Mouse (Mus musculus) MEL (cell line): ENCODE data around the gene Slc13a2. TPM values are rescaled to one million over a fixed set of nuclear protein-coding genes. Genes with fewer than 3 reads are reported as not detected.

Source experiments
- DNase-seq: peaks from one replicate; pipeline ENCODE4 v3.0.0; 2011; ENCODE audit warnings: low read depth, low spot score
- H3K27ac ChIP-seq: 2 replicates; pipeline ENCODE4 v1.5.1; 2012; ENCODE audit warnings: low read depth, mild to moderate bottlenecking, control low read depth, low read length, moderate library complexity; ENCODE audit not compliant: control insufficient read depth
- H3K27me3 ChIP-seq, 2 experiments: fragments of 150-350 bp in 1 of 2; sonication (generic) in 1 of 2; 2 replicates each; pipeline ENCODE4 v1.6.1; 2012; ENCODE audit warnings: low read length in 2 of 2, mild to moderate bottlenecking in 2 of 2, improper control_type of control experiment in 1 of 2, moderate library complexity in 1 of 2; ENCODE audit not compliant: insufficient read depth in 2 of 2, control insufficient read depth in 1 of 2
- H3K36me3 ChIP-seq, 2 experiments: 2 replicates each; pipeline ENCODE4 v1.6.1; 2012 to 2014; ENCODE audit warnings: low read length in 2 of 2, improper control_type of control experiment in 1 of 2, inconsistent platforms in 1 of 2, mild to moderate bottlenecking in 1 of 2; ENCODE audit not compliant: insufficient read depth in 2 of 2, control insufficient read depth in 1 of 2
- H3K4me1 ChIP-seq, 2 experiments: fragments of 150-350 bp in 1 of 2; sonication (generic) in 1 of 2; 2 replicates each; pipeline ENCODE4 v1.6.1; 2012; ENCODE audit warnings: low read length in 2 of 2, improper control_type of control experiment in 1 of 2, mild to moderate bottlenecking in 1 of 2; ENCODE audit not compliant: insufficient read depth in 2 of 2, control insufficient read depth in 1 of 2
- H3K4me3 ChIP-seq, 2 experiments: fragments of 150-350 bp in 1 of 2; sonication (generic) in 1 of 2; 2 replicates each; pipeline ENCODE4 v1.5.1; 2012; ENCODE audit warnings: low read depth in 2 of 2, low read length in 2 of 2, mild to moderate bottlenecking in 2 of 2, moderate library complexity in 2 of 2, control low read depth in 1 of 2, improper control_type of control experiment in 1 of 2; ENCODE audit not compliant: control insufficient read depth in 1 of 2, insufficient read depth in 1 of 2
- H3K79me2 ChIP-seq: 2 replicates; pipeline ENCODE4 v1.6.1; 2012; ENCODE audit warnings: mild to moderate bottlenecking, low read length, moderate library complexity; ENCODE audit not compliant: control insufficient read depth, poor library complexity, insufficient read depth
- H3K9ac ChIP-seq: 2 replicates; pipeline ENCODE4 v1.6.1; 2012; ENCODE audit warnings: low read depth, mild to moderate bottlenecking, control low read depth, low read length, moderate library complexity; ENCODE audit not compliant: control insufficient read depth, poor library complexity, severe bottlenecking
- H3K9me3 ChIP-seq: fragments of 150-350 bp; sonication (generic); replicated peaks from 2 replicates; pipeline ENCODE4 v1.6.1; 2012; ENCODE audit warnings: mild to moderate bottlenecking, low read length, improper control_type of control experiment, moderate library complexity; ENCODE audit not compliant: insufficient read depth
- BHLHE40 ChIP-seq: IDR thresholded peaks from 2 replicates; pipeline ENCODE4 v1.6.1; 2012; ENCODE audit warnings: low read depth, mild to moderate bottlenecking, inconsistent platforms, low read length, improper control_type of control experiment, borderline replicate concordance
- CHD1 ChIP-seq: IDR thresholded peaks from 2 replicates; pipeline ENCODE4 v1.6.1; 2012; ENCODE audit warnings: low read depth, mild to moderate bottlenecking, inconsistent platforms, low read length, improper control_type of control experiment
- CTCF ChIP-seq, 3 experiments: IDR thresholded peaks in 2 of 3; conservative IDR thresholded peaks in 1 of 3; 2 replicates each; pipeline ENCODE4 v1.5.1; 2011 to 2012; ENCODE audit warnings: low read length in 3 of 3, low read depth in 2 of 3, mild to moderate bottlenecking in 2 of 3, improper control_type of control experiment in 1 of 3, inconsistent platforms in 1 of 3, mixed read lengths in 1 of 3, moderate library complexity in 1 of 3; ENCODE audit not compliant: control insufficient read depth in 1 of 3, insufficient read depth in 1 of 3, poor library complexity in 1 of 3, severe bottlenecking in 1 of 3
- ELF1 ChIP-seq: IDR thresholded peaks from 2 replicates; pipeline ENCODE4 v1.6.1; 2014; ENCODE audit warnings: low read depth, mild to moderate bottlenecking, inconsistent platforms, low read length, improper control_type of control experiment, moderate library complexity
- EP300 ChIP-seq, 2 experiments: IDR thresholded peaks; 2 replicates each; pipeline ENCODE4 v1.6.1; 2011; ENCODE audit warnings: improper control_type of control experiment in 2 of 2, low read length in 2 of 2, low read depth in 1 of 2, mild to moderate bottlenecking in 1 of 2
- ETS1 ChIP-seq: IDR thresholded peaks from 2 replicates; pipeline ENCODE4 v1.6.1; 2012; ENCODE audit warnings: low read depth, mild to moderate bottlenecking, inconsistent platforms, low read length, improper control_type of control experiment, moderate library complexity
- GABPA ChIP-seq: IDR thresholded peaks from 2 replicates; pipeline ENCODE4 v1.6.1; 2012; ENCODE audit warnings: low read depth, mild to moderate bottlenecking, inconsistent platforms, low read length, improper control_type of control experiment, moderate library complexity
- JUND ChIP-seq: IDR thresholded peaks from 2 replicates; pipeline ENCODE4 v1.6.1; 2011; ENCODE audit warnings: low read depth, mild to moderate bottlenecking, improper control_type of control experiment, low read length
- KAT2A ChIP-seq: conservative IDR thresholded peaks from 2 replicates; pipeline ENCODE4 v1.6.1; 2012; ENCODE audit warnings: low read depth, low read length, improper control_type of control experiment, inconsistent platforms
- MAFK ChIP-seq: IDR thresholded peaks from 2 replicates; pipeline ENCODE4 v1.6.1; 2011; ENCODE audit warnings: low read depth, mild to moderate bottlenecking, low read length, improper control_type of control experiment, borderline replicate concordance
- MAZ ChIP-seq: IDR thresholded peaks from 2 replicates; pipeline ENCODE4 v1.6.1; 2012; ENCODE audit warnings: low read depth, mild to moderate bottlenecking, inconsistent platforms, low read length, improper control_type of control experiment
- MEF2A ChIP-seq: IDR thresholded peaks from 2 replicates; pipeline ENCODE4 v1.6.1; 2014; ENCODE audit warnings: low read depth, mild to moderate bottlenecking, inconsistent platforms, low read length, improper control_type of control experiment; ENCODE audit not compliant: poor library complexity, insufficient replicate concordance, severe bottlenecking; ENCODE audit errors: extremely low read depth
- MYB ChIP-seq: IDR thresholded peaks from 2 replicates; pipeline ENCODE4 v1.6.1; 2011; ENCODE audit warnings: mild to moderate bottlenecking, low read depth, low read length, improper control_type of control experiment
- MYC ChIP-seq: IDR thresholded peaks from 2 replicates; pipeline ENCODE4 v1.6.1; 2011; ENCODE audit warnings: low read depth, mild to moderate bottlenecking, low read length, improper control_type of control experiment, moderate library complexity
- NELFE ChIP-seq: IDR thresholded peaks from 2 replicates; pipeline ENCODE4 v1.6.1; 2011; ENCODE audit warnings: low read depth, low read length, improper control_type of control experiment
- NRF1 ChIP-seq: IDR thresholded peaks from 2 replicates; pipeline ENCODE4 v1.6.1; 2014; ENCODE audit warnings: low read depth, mild to moderate bottlenecking, inconsistent platforms, low read length, improper control_type of control experiment, moderate library complexity; ENCODE audit not compliant: poor library complexity, insufficient read depth, severe bottlenecking
- POLR2A ChIP-seq, 2 experiments: IDR thresholded peaks; 2 replicates each; pipeline ENCODE4 v1.6.1; 2011 to 2012; ENCODE audit warnings: low read length in 2 of 2, mild to moderate bottlenecking in 2 of 2, control low read depth in 1 of 2, improper control_type of control experiment in 1 of 2, low read depth in 1 of 2, moderate library complexity in 1 of 2; ENCODE audit not compliant: control insufficient read depth in 1 of 2, insufficient read depth in 1 of 2, poor library complexity in 1 of 2
- POLR2AphosphoS2 ChIP-seq: IDR thresholded peaks from 2 replicates; pipeline ENCODE4 v1.6.1; 2011; ENCODE audit warnings: low read length, improper control_type of control experiment
- POLR2AphosphoS5 ChIP-seq: IDR thresholded peaks from 2 replicates; pipeline ENCODE4 v1.6.1; 2012; ENCODE audit warnings: low read depth, borderline replicate concordance, mild to moderate bottlenecking, inconsistent platforms, low read length, moderate library complexity, mixed read lengths
- RAD21 ChIP-seq: IDR thresholded peaks from 2 replicates; pipeline ENCODE4 v1.6.1; 2011; ENCODE audit warnings: mild to moderate bottlenecking, low read depth, low read length, improper control_type of control experiment
- RCOR1 ChIP-seq: IDR thresholded peaks from 2 replicates; pipeline ENCODE4 v1.6.1; 2012; ENCODE audit warnings: low read depth, mild to moderate bottlenecking, inconsistent platforms, low read length, improper control_type of control experiment
- SIN3A ChIP-seq: IDR thresholded peaks from 2 replicates; pipeline ENCODE4 v1.6.1; 2012; ENCODE audit warnings: low read length, improper control_type of control experiment, inconsistent platforms
- TBP ChIP-seq: IDR thresholded peaks from 2 replicates; pipeline ENCODE4 v1.8.0; 2011; ENCODE audit warnings: low read depth, low read length, improper control_type of control experiment
- UBTF ChIP-seq: IDR thresholded peaks from 2 replicates; pipeline ENCODE4 v1.6.1; 2012; ENCODE audit warnings: low read depth, mild to moderate bottlenecking, inconsistent platforms, low read length, improper control_type of control experiment, moderate library complexity, borderline replicate concordance; ENCODE audit not compliant: insufficient read depth
- ZC3H11A ChIP-seq: IDR thresholded peaks from 2 replicates; pipeline ENCODE4 v1.6.1; 2012; ENCODE audit warnings: low read depth, mild to moderate bottlenecking, inconsistent platforms, low read length, improper control_type of control experiment
- ZKSCAN1 ChIP-seq: IDR thresholded peaks from 2 replicates; pipeline ENCODE4 v1.6.1; 2012; ENCODE audit warnings: low read depth, mild to moderate bottlenecking, inconsistent platforms, low read length, improper control_type of control experiment, moderate library complexity
- ZNF384 ChIP-seq: IDR thresholded peaks from 2 replicates; pipeline ENCODE4 v1.6.1; 2012; ENCODE audit warnings: low read depth, mild to moderate bottlenecking, inconsistent platforms, low read length, improper control_type of control experiment
- polyA plus RNA-seq, 2 experiments: library from polyadenylated mRNA; stranded (reverse) in 1 of 2; unstranded in 1 of 2; fragments of >175 nt in 1 of 2; fragments of >200 nt in 1 of 2; gene quantifications; 2 replicates each; pipeline versions ENCODE4 v1.2.1 to v1.2.4; 2012; ENCODE audit warnings: low replicate concordance in 2 of 2, low read depth in 1 of 2; ENCODE audit not compliant: insufficient read length in 2 of 2, insufficient read depth in 1 of 2, missing spikeins in 1 of 2
- total RNA-seq: library from RNA; depleted of rRNA; stranded (reverse); fragments of 300-350 nt; gene quantifications from 2 replicates; pipeline ENCODE4 v1.2.3, GENCODE M21; 2012

Gene Slc13a2
- total and polyA plus RNA-seq, 3 experiments: not detected

DNA sequence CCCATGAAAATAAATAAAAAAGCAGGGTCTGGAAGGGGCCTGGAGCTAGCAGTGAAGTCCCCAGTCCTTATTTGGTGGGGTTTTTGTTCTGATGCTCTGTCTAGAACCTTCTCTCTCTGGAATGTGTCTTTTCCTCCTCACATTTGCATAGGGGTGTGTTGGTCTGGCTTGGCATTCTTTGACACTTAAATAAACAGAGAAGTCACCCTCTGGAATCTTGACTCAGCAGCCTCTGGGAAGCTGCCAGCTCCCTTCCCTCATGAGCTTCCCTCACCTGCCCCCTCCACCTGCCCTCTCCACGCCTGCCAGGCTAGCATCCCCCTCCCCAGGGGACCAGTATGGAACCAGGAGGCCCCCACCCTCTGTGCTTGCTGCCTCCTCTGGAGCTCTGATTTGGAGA is 51.6 kb downstream of the Slc13a2 start:
- no peaks in the 10 kb centered on the region for H3K79me2 ChIP-seq
- H3K4me3 ChIP-seq: no peak overlapping the region
- DNase-seq: no peak
- no peak for TF ChIP-seq CHD1
- no peak for TF ChIP-seq NELFE
- TF ChIP-seq POLR2A (IDR thresholded peaks at IDR 0.05; ENCODE audit: control insufficient read depth in 1 of 2, insufficient read depth in 1 of 2, low read depth in 1 of 2, low read length in 2 of 2, poor library complexity in 1 of 2): no peak
- TF ChIP-seq KAT2A: no peak
- no peak for TF ChIP-seq CTCF (IDR thresholded peaks at IDR 0.05 in 2 of 3, conservative IDR thresholded peaks at IDR 0.05 in 1 of 3; ENCODE audit: control insufficient read depth in 1 of 3, insufficient read depth in 1 of 3, low read depth in 2 of 3, low read length in 3 of 3, poor library complexity in 1 of 3, severe bottlenecking in 1 of 3)
- no peak for TF ChIP-seq BHLHE40
- TF ChIP-seq MAFK: no peak
- no peak for TF ChIP-seq UBTF
- TF ChIP-seq EP300 (IDR thresholded peaks at IDR 0.05; ENCODE audit: low read depth in 1 of 2, low read length in 2 of 2): no peak
- TF ChIP-seq POLR2AphosphoS2: no peak
- TF ChIP-seq RCOR1: no peak
- TF ChIP-seq ELF1: no peak
- no peak for TF ChIP-seq RAD21
- TF ChIP-seq ZNF384: no peak
- no peak for TF ChIP-seq ETS1
- TF ChIP-seq JUND: no peak
- TF ChIP-seq MYB: no peak
- no peak for TF ChIP-seq TBP
- TF ChIP-seq POLR2AphosphoS5: no peak
- TF ChIP-seq MYC: no peak
- H3K27ac ChIP-seq: no peak overlapping the region
- no peaks in the 10 kb centered on the region for H3K4me1 ChIP-seq
- H3K36me3 ChIP-seq: no peaks in the 10 kb centered on the region
- H3K27me3 ChIP-seq: peaks cover 33 to 42% of the 10 kb centered on the region in 2 experiments
- no peaks in the 10 kb centered on the region for H3K9me3 ChIP-seq
- no peak overlapping the region for H3K9ac ChIP-seq

DNA sequence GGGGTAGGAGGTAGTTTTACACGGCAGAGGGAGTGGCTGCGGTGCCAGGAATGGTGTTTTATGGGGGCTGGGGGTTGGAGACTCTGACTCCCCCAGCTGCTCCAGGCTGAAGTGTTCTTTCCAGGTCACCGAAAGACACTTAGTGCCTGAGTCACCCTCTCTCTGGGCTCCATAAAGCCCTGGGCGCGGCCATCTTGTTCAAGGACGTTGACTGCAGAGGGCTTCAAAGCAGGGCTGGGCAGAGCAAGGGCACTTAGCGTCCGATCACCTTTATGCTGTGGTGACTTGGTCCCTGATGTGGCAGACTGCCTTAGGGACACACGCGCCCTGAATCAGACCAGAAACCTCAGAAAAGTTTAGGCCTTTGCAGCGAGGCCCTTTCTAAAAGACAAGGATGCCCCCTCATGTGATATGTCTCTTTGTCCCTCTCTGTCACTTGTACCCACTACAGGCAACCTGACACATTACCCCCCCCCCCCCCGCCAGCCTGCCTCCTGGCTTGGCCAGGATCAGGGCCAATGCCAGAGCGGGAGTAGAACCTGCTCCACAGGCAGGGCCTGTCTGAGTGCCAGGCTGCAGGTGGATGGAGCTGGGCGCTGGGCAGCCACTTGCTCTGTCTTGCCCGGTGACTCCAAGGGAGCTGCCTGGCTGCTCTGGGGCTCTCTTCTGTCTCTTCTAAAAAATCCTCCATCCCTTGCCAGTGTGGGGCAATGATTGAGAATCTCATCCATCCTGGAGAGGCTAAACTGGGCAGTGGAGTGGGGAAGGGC is 54.4 kb downstream of the Slc13a2 start:
- no peak for TF ChIP-seq POLR2AphosphoS2
- TF ChIP-seq CHD1: no peak
- no peak for TF ChIP-seq GABPA
- TF ChIP-seq MAZ: no peak
- no peak for TF ChIP-seq NRF1
- TF ChIP-seq ZKSCAN1: no peak
- no peak for TF ChIP-seq NELFE
- TF ChIP-seq UBTF: no peak
- TF ChIP-seq SIN3A: no peak
- TF ChIP-seq POLR2AphosphoS5: no peak
- TF ChIP-seq ELF1: no peak
- no peak for TF ChIP-seq ZC3H11A
- no peak for TF ChIP-seq ETS1
- TF ChIP-seq CTCF (IDR thresholded peaks at IDR 0.05 in 2 of 3, conservative IDR thresholded peaks at IDR 0.05 in 1 of 3; ENCODE audit: control insufficient read depth in 1 of 3, insufficient read depth in 1 of 3, low read depth in 2 of 3, low read length in 3 of 3, poor library complexity in 1 of 3, severe bottlenecking in 1 of 3): no peak
- no peak for TF ChIP-seq JUND
- TF ChIP-seq MYB: no peak
- TF ChIP-seq MEF2A: no peak
- no peaks in the 10 kb centered on the region for H3K36me3 ChIP-seq
- no peaks in the 10 kb centered on the region for H3K79me2 ChIP-seq
- H3K4me1 ChIP-seq: no peaks in the 10 kb centered on the region
- no peak overlapping the region for H3K9ac ChIP-seq
- no peak overlapping the region for H3K4me3 ChIP-seq
- no peak overlapping the region for H3K27ac ChIP-seq
- no peak for DNase-seq
- H3K27me3 ChIP-seq: peaks cover 32 to 45% of the 10 kb centered on the region in 2 experiments
- H3K9me3 ChIP-seq: no peaks in the 10 kb centered on the region
